Mouse (Mus musculus): ENCODE results near the gene Limch1. TPM values are rescaled to one million over a fixed set of nuclear protein-coding genes. Genes with fewer than 3 reads are reported as not detected.

Limch1 gene
- polyA plus RNA-seq, 1 experiment from 2014 or later, result 1.5 TPM

GRCm38 (mm10) chr5:66717931-66718330, 27.7 kb upstream of the Limch1 start:
- Histone ChIP-seq H3K36me3 (ENCODE audit: control insufficient read depth, insufficient read depth) (no peaks in the 10 kb centered on the region), H3K4me1 (ENCODE audit: control insufficient read depth, low read depth, low read length) (no peaks in the 10 kb centered on the region), H3K9me3 (replicated peaks; ENCODE audit: control insufficient read depth, low read length) (no peaks in the 10 kb centered on the region), H3K4me2 (ENCODE audit: low read depth, low read length) (no peak overlapping the region), H3K27me3 (ENCODE audit: control insufficient read depth, insufficient read depth, low read depth, low read length) (no peaks in the 10 kb centered on the region), H3K27ac (ENCODE audit: low read length) (no peak overlapping the region), H3K4me3 (ENCODE audit: low read depth, low read length) (no peak overlapping the region), H3K9ac (ENCODE audit: low read depth, low read length) (no peak overlapping the region)
- ATAC-seq (ENCODE audit: low read depth), result no peak
- WGBS (ENCODE audit: insufficient replicate concordance), result 42% methylated on average over 4 of the region's 4 CpGs

- Histone ChIP-seq H3K9me3 (replicated peaks; ENCODE audit: control insufficient read depth, low read length) (no peaks in the 10 kb centered on the region), H3K9ac (ENCODE audit: low read depth, low read length) (no peak overlapping the region), H3K4me2 (ENCODE audit: low read depth, low read length) (no peak overlapping the region), H3K27me3 (ENCODE audit: control insufficient read depth, insufficient read depth, low read depth, low read length) (no peaks in the 10 kb centered on the region), H3K4me1 (ENCODE audit: control insufficient read depth, low read depth, low read length) (no peaks in the 10 kb centered on the region), H3K27ac (ENCODE audit: low read length) (no peak overlapping the region), H3K36me3 (ENCODE audit: control insufficient read depth, insufficient read depth) (no peaks in the 10 kb centered on the region), H3K4me3 (ENCODE audit: low read depth, low read length) (no peak overlapping the region)
- no peak for ATAC-seq (ENCODE audit: low read depth)
- 44% methylated on average over 3 of the region's 3 CpGs for WGBS (ENCODE audit: insufficient replicate concordance)
These were observed 27.2 kb upstream of the Limch1 start for GRCm38 (mm10) chr5:66718413-66718812.

DNA sequence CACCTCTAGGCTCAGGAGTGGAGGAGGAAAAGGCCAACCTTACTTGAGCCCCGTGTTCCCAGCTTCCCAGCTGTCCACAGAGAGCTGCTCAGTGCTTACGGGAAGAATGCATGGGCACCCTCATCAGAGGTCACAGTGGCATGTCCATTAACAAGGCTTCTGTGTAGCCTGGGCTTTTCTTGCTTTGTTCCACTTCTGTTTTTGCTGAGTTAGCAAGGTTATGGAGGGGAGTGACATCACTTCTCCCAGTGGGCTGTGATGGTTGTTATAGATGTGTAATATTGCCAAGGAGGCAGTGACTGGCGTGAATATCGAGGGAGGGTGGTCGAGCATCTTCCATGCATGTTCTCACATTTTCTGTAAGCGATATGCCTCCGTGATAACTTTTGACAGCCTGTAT, 26.7 kb upstream of the Limch1 start:
- H3K9ac ChIP-seq (ENCODE audit: low read depth, low read length), result no peak overlapping the region
- no peaks in the 10 kb centered on the region for H3K4me1 ChIP-seq (ENCODE audit: control insufficient read depth, low read depth, low read length)
- no peaks in the 10 kb centered on the region for H3K9me3 ChIP-seq (replicated peaks; ENCODE audit: control insufficient read depth, low read length)
- H3K27ac ChIP-seq (ENCODE audit: low read length), result no peak overlapping the region
- H3K4me3 ChIP-seq (ENCODE audit: low read depth, low read length), result no peak overlapping the region
- no peaks in the 10 kb centered on the region for H3K36me3 ChIP-seq (ENCODE audit: control insufficient read depth, insufficient read depth)
- no peak overlapping the region for H3K4me2 ChIP-seq (ENCODE audit: low read depth, low read length)
- WGBS (ENCODE audit: insufficient replicate concordance), result 51% methylated on average over 7 of the region's 7 CpGs
- no peaks in the 10 kb centered on the region for H3K27me3 ChIP-seq (ENCODE audit: control insufficient read depth, insufficient read depth, low read depth, low read length)
- ATAC-seq (ENCODE audit: low read depth), result no peak

GRCm38 (mm10) chr5:66720921-66721320, 24.7 kb upstream of the Limch1 start:
- Histone ChIP-seq H3K27me3 (ENCODE audit: control insufficient read depth, insufficient read depth, low read depth, low read length) (no peaks in the 10 kb centered on the region), H3K9ac (ENCODE audit: low read depth, low read length) (no peak overlapping the region), H3K9me3 (replicated peaks; ENCODE audit: control insufficient read depth, low read length) (no peaks in the 10 kb centered on the region), H3K27ac (ENCODE audit: low read length) (no peak overlapping the region), H3K36me3 (ENCODE audit: control insufficient read depth, insufficient read depth) (no peaks in the 10 kb centered on the region), H3K4me2 (ENCODE audit: low read depth, low read length) (no peak overlapping the region), H3K4me1 (ENCODE audit: control insufficient read depth, low read depth, low read length) (no peaks in the 10 kb centered on the region), H3K4me3 (ENCODE audit: low read depth, low read length) (no peak overlapping the region)
- no peak for ATAC-seq (ENCODE audit: low read depth)
- 37% methylated on average over 5 of the region's 5 CpGs for WGBS (ENCODE audit: insufficient replicate concordance)

GRCm38 (mm10) chr5:66722586-66722985, 23.0 kb upstream of the Limch1 start:
- no peak overlapping the region for H3K4me3 ChIP-seq (ENCODE audit: low read depth, low read length)
- H3K9ac ChIP-seq (ENCODE audit: low read depth, low read length), result no peak overlapping the region
- no peaks in the 10 kb centered on the region for H3K9me3 ChIP-seq (replicated peaks; ENCODE audit: control insufficient read depth, low read length)
- H3K27ac ChIP-seq (ENCODE audit: low read length), result no peak overlapping the region
- H3K4me1 ChIP-seq (ENCODE audit: control insufficient read depth, low read depth, low read length), result no peaks in the 10 kb centered on the region
- no peaks in the 10 kb centered on the region for H3K36me3 ChIP-seq (ENCODE audit: control insufficient read depth, insufficient read depth)
- WGBS (ENCODE audit: insufficient replicate concordance), result 35% methylated on average over 9 of the region's 9 CpGs
- no peak overlapping the region for H3K4me2 ChIP-seq (ENCODE audit: low read depth, low read length)
- ATAC-seq (ENCODE audit: low read depth), result no peak
- H3K27me3 ChIP-seq (ENCODE audit: control insufficient read depth, insufficient read depth, low read depth, low read length), result no peaks in the 10 kb centered on the region

GRCm38 (mm10) chr5:66723037-66723436, 22.6 kb upstream of the Limch1 start:
- H3K4me1 ChIP-seq (ENCODE audit: control insufficient read depth, low read depth, low read length), result no peaks in the 10 kb centered on the region
- no peaks in the 10 kb centered on the region for H3K36me3 ChIP-seq (ENCODE audit: control insufficient read depth, insufficient read depth)
- no peak overlapping the region for H3K9ac ChIP-seq (ENCODE audit: low read depth, low read length)
- no peak overlapping the region for H3K4me3 ChIP-seq (ENCODE audit: low read depth, low read length)
- H3K27me3 ChIP-seq (ENCODE audit: control insufficient read depth, insufficient read depth, low read depth, low read length), result no peaks in the 10 kb centered on the region
- H3K27ac ChIP-seq (ENCODE audit: low read length), result no peak overlapping the region
- no peak overlapping the region for H3K4me2 ChIP-seq (ENCODE audit: low read depth, low read length)
- no peak for ATAC-seq (ENCODE audit: low read depth)
- no peaks in the 10 kb centered on the region for H3K9me3 ChIP-seq (replicated peaks; ENCODE audit: control insufficient read depth, low read length)
- 25% methylated on average over 4 of the region's 4 CpGs for WGBS (ENCODE audit: insufficient replicate concordance)

DNA sequence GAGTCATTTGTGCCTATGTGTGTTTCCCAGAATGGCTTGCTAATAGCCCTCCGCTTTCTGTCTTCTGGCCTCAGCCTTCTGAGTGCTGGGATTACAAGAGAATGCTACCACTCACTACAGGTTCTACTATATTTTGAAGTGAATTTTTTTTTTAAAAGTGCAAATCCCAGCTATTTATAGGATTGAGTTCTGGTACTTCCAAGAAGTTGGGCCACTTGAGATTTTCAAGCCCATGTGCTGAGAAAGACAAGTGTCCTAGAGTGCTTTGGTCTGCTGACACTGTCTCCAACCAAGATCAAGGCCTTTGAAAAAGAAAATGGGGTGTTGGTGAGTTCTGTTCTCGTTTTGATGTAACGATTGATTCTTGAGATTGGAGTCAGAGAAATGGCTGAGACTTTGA, 22.0 kb upstream of the Limch1 start:
- H3K4me1 ChIP-seq (ENCODE audit: control insufficient read depth, low read depth, low read length), result no peaks in the 10 kb centered on the region
- ATAC-seq (ENCODE audit: low read depth), result no peak
- no peaks in the 10 kb centered on the region for H3K27me3 ChIP-seq (ENCODE audit: control insufficient read depth, insufficient read depth, low read depth, low read length)
- H3K4me3 ChIP-seq (ENCODE audit: low read depth, low read length), result no peak overlapping the region
- H3K4me2 ChIP-seq (ENCODE audit: low read depth, low read length), result no peak overlapping the region
- no peaks in the 10 kb centered on the region for H3K36me3 ChIP-seq (ENCODE audit: control insufficient read depth, insufficient read depth)
- WGBS (ENCODE audit: insufficient replicate concordance), result 52% methylated on average over 3 of the region's 3 CpGs
- no peak overlapping the region for H3K27ac ChIP-seq (ENCODE audit: low read length)
- H3K9me3 ChIP-seq (replicated peaks; ENCODE audit: control insufficient read depth, low read length), result no peaks in the 10 kb centered on the region
- H3K9ac ChIP-seq (ENCODE audit: low read depth, low read length), result no peak overlapping the region

- no peaks in the 10 kb centered on the region for H3K27me3 ChIP-seq (ENCODE audit: control insufficient read depth, insufficient read depth, low read depth, low read length)
- H3K4me1 ChIP-seq (ENCODE audit: control insufficient read depth, low read depth, low read length), result no peaks in the 10 kb centered on the region
- H3K4me2 ChIP-seq (ENCODE audit: low read depth, low read length), result no peak overlapping the region
- no peak overlapping the region for H3K4me3 ChIP-seq (ENCODE audit: low read depth, low read length)
- H3K36me3 ChIP-seq (ENCODE audit: control insufficient read depth, insufficient read depth), result no peaks in the 10 kb centered on the region
- 60% methylated on average over 4 of the region's 4 CpGs for WGBS (ENCODE audit: insufficient replicate concordance)
- H3K9ac ChIP-seq (ENCODE audit: low read depth, low read length), result no peak overlapping the region
- H3K9me3 ChIP-seq (replicated peaks; ENCODE audit: control insufficient read depth, low read length), result no peaks in the 10 kb centered on the region
- no peak for ATAC-seq (ENCODE audit: low read depth)
- no peak overlapping the region for H3K27ac ChIP-seq (ENCODE audit: low read length)
These were observed 16.3 kb upstream of the Limch1 start for GRCm38 (mm10) chr5:66729306-66729705.

- Histone ChIP-seq H3K4me3 (ENCODE audit: low read depth, low read length) (no peak overlapping the region), H3K27ac (ENCODE audit: low read length) (no peak overlapping the region), H3K9me3 (replicated peaks; ENCODE audit: control insufficient read depth, low read length) (no peaks in the 10 kb centered on the region), H3K36me3 (ENCODE audit: control insufficient read depth, insufficient read depth) (no peaks in the 10 kb centered on the region), H3K9ac (ENCODE audit: low read depth, low read length) (no peak overlapping the region), H3K4me1 (ENCODE audit: control insufficient read depth, low read depth, low read length) (no peaks in the 10 kb centered on the region), H3K4me2 (ENCODE audit: low read depth, low read length) (no peak overlapping the region), H3K27me3 (ENCODE audit: control insufficient read depth, insufficient read depth, low read depth, low read length) (no peaks in the 10 kb centered on the region)
- 45% methylated on average over 11 of the region's 11 CpGs for WGBS (ENCODE audit: insufficient replicate concordance)
- ATAC-seq (ENCODE audit: low read depth), result no peak
These were observed 14.9 kb upstream of the Limch1 start for GRCm38 (mm10) chr5:66730621-66731301.
